Mouse (Mus musculus): ENCODE measurements at regions not wholly inside any gene's neighbourhood (a gene's known extent, or its start where the extent isn't known, plus 50 kb on each side); places are given as distances from the start of the nearest gene placed in this dataset.

GRCm38 (mm10) chr6:31995977-31996376, 54.1 kb upstream of the 1700012A03Rik start:
- no peak overlapping the region for H3K9ac ChIP-seq
- ATAC-seq (ENCODE audit: insufficient read depth, low FRiP score, low read depth), result no peak
- 80% methylated on average over 7 of the region's 7 CpGs for WGBS

GRCm38 (mm10) chr6:31995249-31995648, 54.8 kb upstream of the 1700012A03Rik start:
- H3K9me3 ChIP-seq, result no peaks in the 10 kb centered on the region
- WGBS, result 68% methylated on average over 4 of the region's 4 CpGs

More at GRCm38 (mm10) chr6:31995977-31996376, 54.1 kb upstream of the 1700012A03Rik start:
- Histone ChIP-seq H3K4me2 (no peak overlapping the region), H3K4me3 (replicated peaks) (no peak overlapping the region), H3K27me3 (replicated peaks) (no peaks in the 10 kb centered on the region), H3K4me1 (no peaks in the 10 kb centered on the region), H3K9me3 (no peaks in the 10 kb centered on the region), H3K27ac (no peak overlapping the region), H3K36me3 (no peaks in the 10 kb centered on the region)

GRCm38 (mm10) chr6:31985698-31986097, 64.3 kb upstream of the 1700012A03Rik start:
- 0 out of 2 replicates have a peak, but pooled peaks cover 3% of the 10 kb centered on the region for H3K27me3 ChIP-seq (replicated peaks)
- H3K4me1 ChIP-seq, result no peaks in the 10 kb centered on the region
- ATAC-seq (ENCODE audit: insufficient read depth, low FRiP score, low read depth), result no peak

More at GRCm38 (mm10) chr6:31995249-31995648, 54.8 kb upstream of the 1700012A03Rik start:
- H3K27me3 ChIP-seq (replicated peaks), result no peaks in the 10 kb centered on the region
- H3K27ac ChIP-seq, result no peak overlapping the region
- no peaks in the 10 kb centered on the region for H3K36me3 ChIP-seq
- ATAC-seq (ENCODE audit: insufficient read depth, low FRiP score, low read depth), result no peak
- H3K4me1 ChIP-seq, result no peaks in the 10 kb centered on the region
- no peak overlapping the region for H3K9ac ChIP-seq
- no peak overlapping the region for H3K4me3 ChIP-seq (replicated peaks)
- no peak overlapping the region for H3K4me2 ChIP-seq

GRCm38 (mm10) chr6:31976705-31977104, 73.3 kb upstream of the 1700012A03Rik start:
- Histone ChIP-seq H3K4me3 (replicated peaks) (no peak overlapping the region), H3K36me3 (no peaks in the 10 kb centered on the region), H3K9me3 (no peaks in the 10 kb centered on the region), H3K4me1 (no peaks in the 10 kb centered on the region), H3K9ac (no peak overlapping the region), H3K27me3 (replicated peaks) (no peaks in the 10 kb centered on the region), H3K27ac (no peak overlapping the region), H3K4me2 (no peak overlapping the region)
- no peak for ATAC-seq (ENCODE audit: insufficient read depth, low FRiP score, low read depth)
- 88% methylated on average over 6 of the region's 6 CpGs for WGBS

More at GRCm38 (mm10) chr6:31985698-31986097, 64.3 kb upstream of the 1700012A03Rik start:
- H3K4me2 ChIP-seq, result no peak overlapping the region
- H3K36me3 ChIP-seq, result no peaks in the 10 kb centered on the region
- 37% methylated on average over 3 of the region's 3 CpGs for WGBS
- H3K27ac ChIP-seq, result no peak overlapping the region
- no peaks in the 10 kb centered on the region for H3K9me3 ChIP-seq
- H3K4me3 ChIP-seq (replicated peaks), result no peak overlapping the region
- no peak overlapping the region for H3K9ac ChIP-seq

- Histone ChIP-seq H3K9ac (no peak overlapping the region), H3K4me3 (replicated peaks) (no peak overlapping the region), H3K27me3 (replicated peaks) (no peaks in the 10 kb centered on the region), H3K4me1 (no peaks in the 10 kb centered on the region), H3K27ac (no peak overlapping the region), H3K4me2 (no peak overlapping the region), H3K9me3 (no peaks in the 10 kb centered on the region), H3K36me3 (no peaks in the 10 kb centered on the region)
- WGBS, result 35% methylated on average over 4 of the region's 4 CpGs
- no peak for ATAC-seq (ENCODE audit: insufficient read depth, low FRiP score, low read depth)
These were observed 102.0 kb upstream of the 1700012A03Rik start for GRCm38 (mm10) chr6:31948063-31948481.

- 75% methylated on average over 5 of the region's 5 CpGs for WGBS
- H3K9me3 ChIP-seq, result no peaks in the 10 kb centered on the region
- no peaks in the 10 kb centered on the region for H3K4me1 ChIP-seq
- no peak for ATAC-seq (ENCODE audit: insufficient read depth, low FRiP score, low read depth)
- no peak overlapping the region for H3K27ac ChIP-seq
- H3K4me2 ChIP-seq, result no peak overlapping the region
- H3K4me3 ChIP-seq (replicated peaks), result no peak overlapping the region
- no peak overlapping the region for H3K9ac ChIP-seq
- no peaks in the 10 kb centered on the region for H3K36me3 ChIP-seq
- no peaks in the 10 kb centered on the region for H3K27me3 ChIP-seq (replicated peaks)
These were observed 103.5 kb upstream of the 1700012A03Rik start for GRCm38 (mm10) chr6:31946572-31946971.

GRCm38 (mm10) chr6:31945347-31945746, 104.7 kb upstream of the 1700012A03Rik start:
- no peak for ATAC-seq (ENCODE audit: insufficient read depth, low FRiP score, low read depth)
- H3K9ac ChIP-seq, result no peak overlapping the region
- H3K27ac ChIP-seq, result no peak overlapping the region
- WGBS, result 32% methylated on average over 7 of the region's 7 CpGs
- no peaks in the 10 kb centered on the region for H3K9me3 ChIP-seq
- no peaks in the 10 kb centered on the region for H3K36me3 ChIP-seq
- no peak overlapping the region for H3K4me3 ChIP-seq (replicated peaks)
- no peaks in the 10 kb centered on the region for H3K4me1 ChIP-seq
- H3K4me2 ChIP-seq, result no peak overlapping the region
- no peaks in the 10 kb centered on the region for H3K27me3 ChIP-seq (replicated peaks)

GRCm38 (mm10) chr6:31944546-31944945, 105.5 kb upstream of the 1700012A03Rik start:
- 79% methylated on average over 8 of the region's 8 CpGs for WGBS
- H3K27ac ChIP-seq, result no peak overlapping the region
- H3K4me3 ChIP-seq (replicated peaks), result no peak overlapping the region
- H3K4me1 ChIP-seq, result no peaks in the 10 kb centered on the region
- ATAC-seq (ENCODE audit: insufficient read depth, low FRiP score, low read depth), result no peak
- H3K4me2 ChIP-seq, result no peak overlapping the region
- H3K9ac ChIP-seq, result no peak overlapping the region
- H3K36me3 ChIP-seq, result no peaks in the 10 kb centered on the region
- no peaks in the 10 kb centered on the region for H3K27me3 ChIP-seq (replicated peaks)
- H3K9me3 ChIP-seq, result no peaks in the 10 kb centered on the region

- no peaks in the 10 kb centered on the region for H3K36me3 ChIP-seq
- H3K27me3 ChIP-seq (replicated peaks), result no peaks in the 10 kb centered on the region
- H3K9me3 ChIP-seq, result no peaks in the 10 kb centered on the region
- no peak overlapping the region for H3K9ac ChIP-seq
- ATAC-seq (ENCODE audit: insufficient read depth, low FRiP score, low read depth), result no peak
- no peaks in the 10 kb centered on the region for H3K4me1 ChIP-seq
- no peak overlapping the region for H3K4me3 ChIP-seq (replicated peaks)
- WGBS, result 58% methylated on average over 4 of the region's 4 CpGs
- H3K27ac ChIP-seq, result no peak overlapping the region
- no peak overlapping the region for H3K4me2 ChIP-seq
These were observed 107.3 kb upstream of the 1700012A03Rik start for GRCm38 (mm10) chr6:31942696-31943095.

- 5% methylated on average over 20 of the region's 20 CpGs for WGBS
- Histone ChIP-seq H3K36me3 (no peaks in the 10 kb centered on the region), H3K4me1 (no peaks in the 10 kb centered on the region), H3K27ac (no peak overlapping the region), H3K4me3 (replicated peaks) (peak overlapping the region; percentile 40), H3K4me2 (peak overlapping the region; percentile 83), H3K27me3 (replicated peaks) (no peaks in the 10 kb centered on the region), H3K9ac (no peak overlapping the region), H3K9me3 (no peaks in the 10 kb centered on the region)
- ATAC-seq (ENCODE audit: insufficient read depth, low FRiP score, low read depth), result 0 out of 2 replicates have a peak, but pooled peaks have one; percentile 37
These were observed 111.7 kb upstream of the 1700012A03Rik start for GRCm38 (mm10) chr6:31938216-31938814.

GRCm38 (mm10) chr6:31937146-31937545, 112.9 kb upstream of the 1700012A03Rik start:
- Histone ChIP-seq H3K36me3 (no peaks in the 10 kb centered on the region), H3K4me3 (replicated peaks) (no peak overlapping the region), H3K9ac (no peak overlapping the region), H3K9me3 (no peaks in the 10 kb centered on the region), H3K4me1 (no peaks in the 10 kb centered on the region), H3K27ac (no peak overlapping the region), H3K4me2 (no peak overlapping the region), H3K27me3 (replicated peaks) (no peaks in the 10 kb centered on the region)
- 72% methylated on average over 12 of the region's 12 CpGs for WGBS
- ATAC-seq (ENCODE audit: insufficient read depth, low FRiP score, low read depth), result no peak

- Histone ChIP-seq H3K36me3 (no peaks in the 10 kb centered on the region), H3K4me1 (no peaks in the 10 kb centered on the region), H3K27ac (no peak overlapping the region), H3K4me2 (no peak overlapping the region), H3K27me3 (replicated peaks) (no peaks in the 10 kb centered on the region), H3K9me3 (no peaks in the 10 kb centered on the region), H3K9ac (no peak overlapping the region), H3K4me3 (replicated peaks) (no peak overlapping the region)
- WGBS, result 90% methylated on average over 10 of the region's 10 CpGs
- no peak for ATAC-seq (ENCODE audit: insufficient read depth, low FRiP score, low read depth)
These were observed 115.2 kb upstream of the 1700012A03Rik start for GRCm38 (mm10) chr6:31934826-31935225.

GRCm38 (mm10) chr6:31933956-31934355, 116.1 kb upstream of the 1700012A03Rik start:
- no peak overlapping the region for H3K9ac ChIP-seq
- no peaks in the 10 kb centered on the region for H3K9me3 ChIP-seq
- H3K36me3 ChIP-seq, result no peaks in the 10 kb centered on the region
- no peak overlapping the region for H3K4me2 ChIP-seq
- WGBS, result 74% methylated on average over 8 of the region's 8 CpGs
- H3K27ac ChIP-seq, result no peak overlapping the region
- no peak for ATAC-seq (ENCODE audit: insufficient read depth, low FRiP score, low read depth)
- H3K27me3 ChIP-seq (replicated peaks), result no peaks in the 10 kb centered on the region
- H3K4me3 ChIP-seq (replicated peaks), result no peak overlapping the region
- no peaks in the 10 kb centered on the region for H3K4me1 ChIP-seq

Data from stomach, embryonic 15.5 days (tissue).